Mouse (Mus musculus) thymus, adult 2 months (tissue): ENCODE results near the gene Vmn1r218. TPM values are rescaled to one million over a fixed set of nuclear protein-coding genes. Genes with fewer than 3 reads are reported as not detected.
"Not testable (repeated sequence)": the region's sequence is repeated elsewhere in the genome, so short reads cannot be mapped to it uniquely, and the experiment has no call there.

ENCODE experiments used
- DNase-seq: peaks from one replicate; pipeline ENCODE4 v3.0.0; 2021
- H3K27ac ChIP-seq: fragments of 200-500 bp; 2 replicates; pipeline ENCODE4 v1.5.1; 2012; ENCODE audit warnings: low read length, control low read depth; ENCODE audit not compliant: control insufficient read depth, insufficient read depth
- H3K27me3 ChIP-seq: fragments of 200-500 bp; 2 replicates; pipeline ENCODE4 v1.6.1; 2012; ENCODE audit warnings: mild to moderate bottlenecking, low read length, moderate library complexity, mixed read lengths; ENCODE audit not compliant: control insufficient read depth, insufficient read depth
- H3K36me3 ChIP-seq: fragments of 200-500 bp; 2 replicates; pipeline ENCODE4 v1.6.1; 2012; ENCODE audit warnings: mild to moderate bottlenecking, low read length, moderate library complexity; ENCODE audit not compliant: control insufficient read depth, insufficient read depth
- H3K4me1 ChIP-seq: fragments of 200-500 bp; replicated peaks from 2 replicates; pipeline ENCODE4 v1.6.1; 2012; ENCODE audit warnings: low read length; ENCODE audit not compliant: control insufficient read depth, insufficient read depth
- H3K4me3 ChIP-seq: fragments of 200-500 bp; 2 replicates; pipeline ENCODE4 v1.5.1; 2012; ENCODE audit warnings: mild to moderate bottlenecking, low read length, control low read depth, moderate library complexity; ENCODE audit not compliant: control insufficient read depth, insufficient read depth
- CTCF ChIP-seq: fragments of 200-500 bp; IDR thresholded peaks from 2 replicates; pipeline ENCODE4 v1.5.1; 2012; ENCODE audit warnings: mild to moderate bottlenecking, control low read depth, low read length, moderate library complexity, borderline replicate concordance; ENCODE audit not compliant: control insufficient read depth, poor library complexity, insufficient read depth; ENCODE audit errors: extremely low read depth
- POLR2A ChIP-seq: fragments of 200-500 bp; IDR thresholded peaks from 2 replicates; pipeline ENCODE4 v1.6.1; 2012; ENCODE audit warnings: mild to moderate bottlenecking, low read length, control low read depth, moderate library complexity; ENCODE audit not compliant: control insufficient read depth, poor library complexity, insufficient read depth; ENCODE audit errors: extremely low read depth
- WGBS: fragments of 180-500 bp; shearing (Covaris S2); methylation state at CpG from one replicate; pipeline ENCODE4 v1.1.7; 2018; 5-methylcytosine and 5-hydroxymethylcytosine counted together
- polyA plus RNA-seq: library from polyadenylated mRNA; depleted of rRNA; stranded (reverse); fragments of >200 nt; gene quantifications from 2 replicates; pipeline ENCODE4 v1.2.3, GENCODE M21; 2012; rRNA removed

Vmn1r218 gene
- polyA plus RNA-seq, 1 experiment, result not detected

- DNase-seq, result no peak
- TF ChIP-seq CTCF (no peak), POLR2A (no peak)
- H3K4me1 ChIP-seq, result no peaks in the 10 kb centered on the region
- H3K36me3 ChIP-seq, result no peaks in the 10 kb centered on the region
- H3K27me3 ChIP-seq, result no peaks in the 10 kb centered on the region
- no peak within 1 kb of the TSS for H3K4me3 ChIP-seq
- H3K27ac ChIP-seq, result no peak within 1 kb of the TSS
- WGBS, result 79% methylated on average over 4 of the region's 4 CpGs
Measured at GRCm38 (mm10) chr13:23159012-23159411, 26.1 kb downstream of the Vmn1r218 start, which contains the start of gene Vmn1r219. Vmn1r219 (plus strand) TSS chr13:23159312.

GRCm38 (mm10) chr13:23166471-23166870, 33.5 kb downstream of the Vmn1r218 start:
- not testable (repeated sequence) for H3K4me1 ChIP-seq, H3K27me3 ChIP-seq, H3K36me3 ChIP-seq, H3K4me3 ChIP-seq, H3K27ac ChIP-seq, DNase-seq
- WGBS, result 88% methylated on average over 4 of the region's 4 CpGs

- DNase-seq, result no peak
- 93% methylated on average over 2 of the region's 2 CpGs for WGBS
Measured at GRCm38 (mm10) chr13:23187875-23188274, 54.9 kb downstream of the Vmn1r218 start, which contains the start of gene Vmn1r220. Vmn1r220 (minus strand) TSS chr13:23187975.

More at GRCm38 (mm10) chr13:23187875-23188274, 54.9 kb downstream of the Vmn1r218 start, which contains the start of gene Vmn1r220:
- H3K27me3 ChIP-seq, result no peaks in the 10 kb centered on the region
- no peak within 1 kb of the TSS for H3K27ac ChIP-seq
- H3K4me3 ChIP-seq, result no peak within 1 kb of the TSS
- H3K36me3 ChIP-seq, result no peaks in the 10 kb centered on the region
- TF ChIP-seq CTCF (no peak), POLR2A (no peak)
- H3K4me1 ChIP-seq, result no peaks in the 10 kb centered on the region

Other genes with a start within 250 kb of the Vmn1r218 start
- gene Vmn1r212, start 248.9 kb upstream of the Vmn1r218 start, polyA plus RNA-seq, result not detected in 2 replicates
- not detected in 2 replicates for gene Vmn1r213, start 125.5 kb upstream of the Vmn1r218 start, polyA plus RNA-seq
- not detected in 2 replicates for gene Vmn1r214, start 102.7 kb upstream of the Vmn1r218 start, polyA plus RNA-seq
- not detected in 2 replicates for gene Vmn1r215, start 65.1 kb upstream of the Vmn1r218 start, polyA plus RNA-seq
- not detected in 2 replicates for gene Vmn1r217, start 14.9 kb upstream of the Vmn1r218 start, polyA plus RNA-seq
- not detected in 2 replicates for gene Vmn1r219, start 26.2 kb downstream of the Vmn1r218 start, polyA plus RNA-seq
- gene Vmn1r220, start 54.8 kb downstream of the Vmn1r218 start, polyA plus RNA-seq, result 0.12 TPM in 1 of 2 replicates, not detected in the other
- gene Vmn1r221, start 81.0 kb downstream of the Vmn1r218 start, polyA plus RNA-seq, result not detected in 2 replicates
- gene Vmn1r222, start 102.8 kb downstream of the Vmn1r218 start, polyA plus RNA-seq, result not detected in 2 replicates
- not detected in 2 replicates for gene Vmn1r223, start 114.0 kb downstream of the Vmn1r218 start, polyA plus RNA-seq
- gene Zfp322a, start 236.1 kb downstream of the Vmn1r218 start, polyA plus RNA-seq, result 2.4 and 3.7 TPM in 2 replicates